Mouse (Mus musculus) right cerebral cortex, postnatal 14 days (tissue): ENCODE data around the gene Rapgef3.

Source experiments
- DNase-seq: peaks from one replicate; pipeline ENCODE4 v3.0.0; 2022

Rapgef3 gene

DNA sequence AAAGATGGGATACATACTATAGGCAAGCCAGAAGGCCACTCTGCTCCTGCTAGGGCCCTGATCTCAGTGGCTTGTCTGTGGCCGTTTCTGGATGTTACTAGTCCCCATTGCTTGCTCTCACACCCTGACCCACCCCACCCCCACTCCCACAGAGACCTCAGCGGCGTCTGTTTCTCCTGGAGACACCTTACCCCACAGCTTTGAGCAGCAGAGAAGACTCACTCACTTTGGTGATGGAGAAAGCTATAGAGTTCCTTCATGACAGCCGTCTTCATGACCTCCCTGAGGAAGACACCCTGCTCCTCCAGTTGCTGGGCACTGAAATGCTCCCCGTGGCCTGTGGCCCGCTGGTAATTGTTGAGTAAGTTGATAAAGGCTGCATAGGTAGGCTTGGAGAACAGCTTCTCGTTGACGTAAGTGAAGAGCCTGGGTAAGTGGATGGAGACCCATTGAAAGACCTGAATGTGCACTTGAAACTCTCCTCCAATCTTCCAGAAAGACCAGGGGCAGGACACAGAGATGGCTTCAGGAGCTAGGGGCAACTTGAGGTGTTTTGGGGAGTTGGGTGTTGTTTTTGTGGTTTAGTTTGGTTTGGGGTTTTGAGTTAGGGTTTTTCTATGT is 49.1 kb downstream of the Rapgef3 start:
- no peak for DNase-seq

DNA sequence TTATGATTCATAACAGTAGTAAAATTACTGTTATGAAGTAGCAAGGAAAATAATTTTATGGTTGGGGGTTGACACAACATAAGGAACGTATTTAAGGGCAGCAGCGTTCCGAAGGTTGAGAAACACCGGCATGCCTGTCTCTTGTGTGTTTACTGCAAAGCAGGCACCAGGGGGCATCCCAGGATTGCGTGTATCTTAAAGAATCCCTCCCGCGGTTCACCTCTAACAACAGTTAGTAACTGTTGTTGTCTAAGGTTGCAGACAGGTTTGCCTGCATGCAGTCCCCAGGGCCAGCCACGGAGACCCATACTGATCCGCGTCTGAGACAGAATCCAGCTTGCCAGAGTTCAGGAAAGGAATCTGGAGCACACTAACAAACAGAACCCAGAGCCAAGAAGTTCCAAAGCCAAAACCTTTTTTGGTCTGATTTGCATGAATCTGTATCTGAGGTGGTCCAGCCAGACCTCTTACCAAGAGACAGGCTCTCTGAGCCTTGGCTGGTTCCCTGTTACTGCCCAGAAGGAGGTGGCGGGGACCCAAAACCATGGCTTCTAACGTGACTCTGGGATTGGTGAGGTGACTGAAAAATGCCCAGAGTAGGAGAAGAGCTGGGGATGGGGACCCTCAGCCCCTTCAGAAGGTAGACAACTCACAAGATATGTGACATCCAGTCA is 49.8 kb downstream of the Rapgef3 start:
- DNase-seq = peak; percentile 65

DNA sequence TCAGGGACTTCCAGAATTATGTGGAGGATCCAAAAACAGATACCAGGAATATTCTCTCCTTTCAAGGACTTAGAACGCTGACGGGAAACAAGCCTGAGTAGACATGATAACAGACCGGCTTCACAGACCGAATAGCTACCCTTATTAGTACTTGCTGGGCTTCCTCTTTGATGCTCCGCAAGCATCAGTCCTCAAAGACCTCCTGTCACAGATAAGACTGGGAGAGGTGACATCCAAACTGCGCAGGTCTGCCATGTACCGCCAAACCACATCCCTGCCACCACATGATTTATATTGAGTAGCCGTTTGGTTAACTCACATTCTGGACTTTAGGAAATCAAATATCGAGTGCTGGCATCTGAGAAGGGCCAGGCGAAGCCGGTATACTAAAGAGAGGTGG is 51.0 kb downstream of the Rapgef3 start:
- DNase-seq = no peak

DNA sequence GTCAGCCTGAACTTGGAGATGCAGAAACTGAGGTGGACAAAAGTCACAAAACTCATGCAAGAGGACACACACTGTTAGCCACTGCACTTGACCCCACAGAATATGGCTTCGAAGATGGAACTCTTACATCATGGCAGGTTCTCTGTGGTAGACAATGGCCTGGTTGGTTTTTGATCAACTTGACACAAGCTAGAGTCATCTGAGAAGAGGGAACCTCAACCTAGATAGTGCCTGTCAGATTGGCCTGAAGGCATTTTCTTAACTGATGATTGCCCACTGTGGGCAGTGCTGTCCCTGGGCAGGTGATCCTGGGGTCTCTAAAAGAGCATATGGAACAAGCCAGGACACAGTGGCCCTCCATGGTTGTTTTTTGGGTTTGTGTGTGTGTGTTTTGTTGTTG is 52.0 kb downstream of the Rapgef3 start:
- no peak for DNase-seq

DNA sequence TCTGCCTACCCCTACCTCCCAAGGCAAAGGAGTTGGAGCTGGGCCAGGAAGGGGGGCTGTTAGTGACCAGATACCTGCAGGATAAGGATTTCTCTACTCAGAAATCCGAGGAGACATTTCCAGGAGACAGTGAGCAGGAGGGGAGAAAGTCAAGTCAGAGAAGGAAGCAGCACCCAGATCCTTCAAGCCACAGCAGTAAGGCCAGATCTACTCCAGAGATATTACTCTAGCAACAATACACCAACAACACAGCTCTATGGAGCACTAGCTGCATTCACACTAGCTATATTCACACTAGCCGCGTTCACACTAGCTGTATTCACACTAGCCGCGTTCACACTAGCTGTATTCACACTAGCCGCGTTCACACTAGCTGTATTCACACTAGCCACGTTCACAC is 52.7 kb downstream of the Rapgef3 start:
- no peak for DNase-seq

DNA sequence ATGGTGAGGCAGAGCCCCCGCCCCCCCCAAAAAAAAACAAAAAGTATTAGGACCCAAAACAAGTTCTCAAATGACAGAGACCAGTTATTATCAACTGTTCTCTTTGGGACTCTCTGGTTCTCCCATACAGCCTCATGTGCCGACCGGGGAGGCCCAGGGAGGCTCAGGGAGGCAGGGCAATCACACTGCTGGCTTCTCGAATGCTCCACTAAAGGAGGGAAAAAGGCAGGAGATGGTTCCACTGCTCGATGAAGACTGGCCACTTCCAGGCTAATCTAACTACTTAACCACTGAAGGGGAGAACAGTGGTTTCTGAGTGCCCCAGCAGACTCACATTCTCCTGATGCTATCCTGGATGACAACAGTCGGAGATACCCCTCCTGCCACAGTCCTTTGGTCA is 55.2 kb downstream of the Rapgef3 start:
- no peak for DNase-seq

DNA sequence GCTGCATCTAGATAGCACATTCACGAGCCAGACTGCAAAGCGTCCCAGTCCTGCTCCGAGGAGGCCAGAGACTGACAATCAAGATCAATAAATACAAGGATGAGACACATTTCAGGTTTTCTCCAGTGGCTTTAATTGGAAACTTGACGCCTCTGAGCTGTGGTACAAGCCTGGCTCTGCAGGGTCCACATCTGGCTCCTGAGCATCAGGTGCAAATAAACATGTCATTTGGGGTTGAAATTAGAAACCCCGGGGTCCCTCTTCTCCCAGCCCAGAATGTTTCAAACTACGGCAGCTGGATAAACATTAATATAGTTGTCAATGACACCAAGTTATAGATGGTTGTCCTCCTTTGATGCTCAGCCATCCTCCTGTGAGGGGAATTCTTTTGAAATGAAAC is 56.9 kb downstream of the Rapgef3 start:
- DNase-seq = no peak

DNA sequence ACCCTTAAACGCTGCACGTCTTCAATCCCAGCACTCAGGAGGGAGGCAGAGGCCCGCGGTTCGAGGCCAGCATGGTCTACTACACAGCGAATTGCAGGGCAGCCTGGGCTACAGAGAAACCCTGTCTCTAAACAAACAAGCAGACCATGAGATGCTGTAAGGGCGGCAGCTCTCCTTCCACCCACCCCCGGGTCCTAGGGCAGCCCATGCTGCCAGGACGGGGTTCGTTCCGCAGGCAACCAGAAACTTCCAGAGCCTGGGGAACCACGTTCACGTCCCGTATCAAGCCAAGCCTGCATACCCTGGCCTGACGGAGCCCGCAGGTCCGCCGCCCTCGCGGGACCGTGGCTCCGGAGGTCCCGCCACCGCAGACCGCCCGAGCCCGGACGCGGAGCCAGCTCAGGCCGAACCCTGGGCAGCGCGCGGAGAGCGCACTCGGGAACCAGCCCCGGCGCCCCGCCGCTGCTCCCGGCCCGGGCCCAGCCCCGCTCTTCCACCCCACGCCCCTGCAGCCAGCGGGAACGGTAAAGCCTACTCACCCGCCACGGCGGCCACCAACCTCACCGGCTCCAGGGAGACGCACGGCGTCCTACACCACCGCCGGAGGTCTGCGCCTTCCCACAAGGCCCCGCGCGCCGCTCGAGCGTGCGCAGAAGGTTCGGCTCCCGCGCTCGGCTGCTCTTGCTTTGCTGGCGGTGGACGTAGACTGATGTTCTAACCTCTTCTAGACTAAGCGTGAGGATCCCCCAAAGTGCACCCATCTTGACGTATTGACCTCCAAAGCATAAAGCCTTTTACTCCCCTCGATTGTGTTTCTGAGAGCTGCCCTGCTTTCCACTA is 62.3 kb downstream of the Rapgef3 start, which contains the start of gene Rpap3:
TSS of gene Rpap3 (minus strand) at position 615 of the 840 bp plus-strand sequence.
- peak; percentile 84 for DNase-seq

DNA sequence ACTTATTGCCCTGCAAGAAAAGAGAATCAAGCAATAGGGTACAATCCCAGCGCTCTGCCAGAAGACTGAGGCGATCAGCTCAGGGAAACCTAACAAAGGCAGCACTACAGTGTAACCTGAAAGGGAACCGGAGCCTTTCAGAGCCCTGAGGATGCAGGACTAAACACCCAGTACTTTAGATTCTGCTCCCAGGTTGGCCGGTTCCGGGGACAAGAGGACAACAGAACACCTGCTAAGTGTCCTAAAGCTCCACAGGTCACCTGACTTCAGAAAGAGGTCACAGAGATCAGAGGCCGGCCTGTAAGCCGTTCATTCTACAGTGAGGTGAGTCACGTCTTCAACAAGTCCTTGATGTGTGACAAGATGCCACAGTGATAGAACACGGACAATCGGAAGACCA is 71.2 kb downstream of the Rapgef3 start:
- no peak for DNase-seq
